Mouse (Mus musculus): ENCODE data around the gene Cnnm3. TPM values are rescaled to one million over a fixed set of nuclear protein-coding genes. Genes with fewer than 3 reads are reported as not detected.
"Not testable (repeated sequence)": the region's sequence is repeated elsewhere in the genome, so short reads cannot be mapped to it uniquely, and the experiment has no call there.

Cnnm3 gene
- total RNA-seq, 2 experiments from 2014 or later = 14.4 to 14.7 TPM

DNA sequence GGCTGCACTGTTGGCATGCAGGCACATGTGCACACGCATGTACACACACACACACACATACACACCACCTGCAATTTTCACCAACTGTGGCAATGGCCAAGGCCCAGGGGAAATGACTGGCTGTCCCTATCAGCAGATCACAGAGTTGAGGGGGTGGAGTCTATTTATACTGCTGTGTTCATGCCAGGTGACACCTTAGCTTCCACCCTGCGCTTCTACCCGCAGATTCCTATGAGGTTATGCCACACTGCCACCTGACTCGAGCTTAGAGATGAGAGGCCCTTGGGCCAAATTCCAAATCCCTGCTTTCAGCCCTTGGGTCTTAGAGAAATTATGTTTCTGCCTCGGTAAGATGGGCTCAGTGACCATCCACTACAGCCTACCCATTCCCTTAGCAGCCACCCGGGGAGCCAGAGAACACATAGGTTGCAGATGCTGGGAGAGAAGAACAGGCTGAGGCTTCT is 23.0 kb downstream of the Cnnm3 start:
- ATAC-seq (replicated peaks; ENCODE audit: poor library complexity, severe bottlenecking) = peak; percentile 39

DNA sequence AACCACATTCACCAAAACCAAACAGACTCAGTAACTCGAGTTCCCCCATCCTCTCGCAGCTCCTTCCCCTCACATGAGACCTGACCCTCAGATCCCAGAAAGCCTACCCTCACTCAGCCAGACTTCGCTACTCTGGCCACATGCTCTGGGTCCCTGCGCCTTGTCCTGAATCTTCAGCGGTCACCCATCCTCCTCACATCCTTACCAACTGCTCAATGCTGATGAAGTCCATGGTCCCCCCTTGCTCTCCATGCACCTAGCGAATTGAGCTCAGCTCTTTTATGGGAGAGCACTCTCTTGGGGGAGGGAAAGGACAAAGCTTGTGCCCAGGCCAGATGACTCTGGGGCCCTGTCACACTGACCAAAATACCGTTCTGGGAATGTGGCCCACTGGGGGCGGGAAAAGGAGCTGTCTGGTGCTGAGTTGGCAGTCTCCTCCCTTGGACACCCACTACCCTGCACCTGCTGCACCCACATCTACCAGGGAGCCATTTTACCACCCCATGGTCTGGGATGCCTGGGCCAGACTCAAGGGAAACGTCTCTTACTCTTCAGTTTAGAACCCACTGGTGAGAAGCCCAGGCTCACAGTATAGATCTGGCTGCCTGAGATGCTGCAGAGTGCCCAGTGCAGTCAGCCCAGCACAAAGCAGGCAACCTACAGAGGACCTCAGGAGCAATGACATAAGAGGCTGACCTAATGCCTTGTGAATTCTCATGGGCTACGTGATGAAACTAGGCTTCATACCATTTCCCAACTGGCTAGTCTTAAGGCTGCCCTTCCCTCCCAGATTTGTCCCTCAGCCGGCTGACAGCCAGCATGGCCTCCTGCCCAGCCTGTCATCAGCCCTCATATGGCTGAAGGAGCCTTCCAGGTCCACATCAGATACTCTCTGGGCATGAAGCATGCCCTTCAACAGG is 24.1 kb downstream of the Cnnm3 start:
- ATAC-seq (replicated peaks; ENCODE audit: poor library complexity, severe bottlenecking) = no peak

DNA sequence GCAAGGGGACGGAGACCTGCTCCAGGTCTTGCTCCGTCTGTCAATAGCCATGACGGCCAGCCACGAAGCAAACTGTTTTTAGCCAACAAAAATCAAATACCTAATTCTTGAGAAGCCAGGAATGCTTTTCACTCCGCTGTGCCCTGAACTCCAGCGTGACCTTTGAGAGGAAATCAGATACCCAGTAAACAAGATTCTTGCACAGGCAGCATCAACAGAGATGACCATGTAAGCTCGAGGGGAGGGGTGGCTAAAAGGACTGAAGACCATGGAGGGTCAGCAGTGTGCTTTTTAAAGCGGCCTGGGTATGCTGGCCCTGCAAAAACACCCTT is 24.7 kb downstream of the Cnnm3 start:
- no peak for ATAC-seq (replicated peaks; ENCODE audit: poor library complexity, severe bottlenecking)

DNA sequence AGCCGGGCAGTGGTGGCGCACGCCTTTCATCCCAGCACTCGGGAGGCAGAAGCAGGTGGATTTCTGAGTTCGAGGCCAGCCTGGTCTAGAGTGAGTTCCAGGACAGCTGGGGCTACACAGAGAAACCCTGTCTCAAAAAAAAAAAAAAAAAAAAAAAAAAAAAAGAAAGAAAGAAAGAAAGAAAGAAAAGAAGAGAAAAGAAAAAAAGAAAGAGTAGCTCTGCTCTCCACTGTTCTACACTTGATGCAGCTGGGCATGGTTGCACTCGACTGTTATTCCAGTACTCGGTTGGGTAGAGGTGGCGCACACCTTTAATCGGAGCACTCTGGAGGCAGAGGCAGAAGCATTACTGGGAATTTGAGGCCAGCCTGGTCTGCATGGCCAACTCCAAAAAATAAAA is 25.1 kb downstream of the Cnnm3 start, which contains the start of gene Ankrd23:
Ankrd23 (minus strand) TSS at position 101 of the 400 bp plus-strand sequence.
- ATAC-seq (replicated peaks; ENCODE audit: poor library complexity, severe bottlenecking) = not testable (repeated sequence)

DNA sequence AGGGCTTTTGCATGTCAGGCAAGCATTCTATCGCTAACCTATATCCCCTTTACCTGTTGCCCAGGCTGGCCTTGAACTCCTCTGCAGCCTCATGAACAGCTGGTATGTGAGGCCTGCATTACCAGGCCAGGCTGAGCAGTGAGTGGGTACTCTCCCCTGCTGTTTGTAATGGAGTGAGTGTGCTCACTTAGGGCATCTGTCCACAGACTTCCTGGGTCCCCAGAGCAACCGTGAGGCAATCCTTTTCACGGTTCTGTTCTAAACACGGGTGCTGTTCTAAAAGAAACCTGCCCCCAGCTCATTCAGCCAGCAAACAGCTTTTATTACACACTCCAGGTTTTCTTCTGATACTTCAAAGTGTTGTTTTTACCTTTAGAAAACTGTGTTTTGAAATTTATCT is 27.1 kb downstream of the Cnnm3 start:
- no peak for ATAC-seq (replicated peaks; ENCODE audit: poor library complexity, severe bottlenecking)

DNA sequence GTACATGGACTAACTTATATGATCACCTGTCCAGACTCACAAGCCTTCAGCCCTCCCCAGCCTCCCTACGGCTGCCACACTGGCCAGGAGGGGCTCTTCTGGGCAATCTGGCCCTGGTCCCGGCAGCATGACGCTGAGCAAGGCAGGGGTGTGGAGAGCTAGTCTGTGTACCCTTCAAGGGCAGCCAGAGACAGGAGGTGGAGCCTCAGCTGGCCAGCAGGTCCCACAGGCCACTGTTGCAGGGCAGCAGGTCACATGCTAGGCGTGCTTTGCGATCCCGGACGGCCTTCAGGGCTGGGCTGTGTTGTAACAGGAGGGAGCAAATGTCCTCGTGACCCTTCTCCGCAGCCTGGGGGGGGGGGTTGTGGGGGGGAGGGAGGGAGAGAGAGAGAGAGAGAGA is 27.5 kb downstream of the Cnnm3 start, which contains the start of gene Gm42417:
Gm42417 (minus strand) TSS at position 244 of the 400 bp plus-strand sequence.
- no peak for ATAC-seq (replicated peaks; ENCODE audit: poor library complexity, severe bottlenecking)

DNA sequence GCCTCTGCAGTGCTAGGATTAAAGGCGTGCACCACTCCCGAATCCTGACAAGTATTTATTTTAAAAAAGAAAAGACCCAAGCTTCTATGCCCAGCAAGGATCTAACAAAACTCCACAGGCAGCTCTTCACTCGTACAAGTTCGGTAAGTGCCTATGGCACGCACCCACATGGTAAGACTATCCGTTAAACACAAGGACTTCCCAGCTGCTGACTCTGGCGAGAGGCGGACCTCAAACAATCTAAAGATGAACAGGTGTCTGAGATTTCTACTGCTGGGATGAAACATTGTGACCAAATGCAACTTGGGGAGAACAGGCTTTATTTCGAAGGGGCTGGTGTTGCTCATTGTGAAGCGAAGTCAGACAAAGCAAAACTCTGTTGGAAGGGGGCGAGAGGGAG is 28.5 kb downstream of the Cnnm3 start:
- ATAC-seq (replicated peaks; ENCODE audit: poor library complexity, severe bottlenecking) = no peak

DNA sequence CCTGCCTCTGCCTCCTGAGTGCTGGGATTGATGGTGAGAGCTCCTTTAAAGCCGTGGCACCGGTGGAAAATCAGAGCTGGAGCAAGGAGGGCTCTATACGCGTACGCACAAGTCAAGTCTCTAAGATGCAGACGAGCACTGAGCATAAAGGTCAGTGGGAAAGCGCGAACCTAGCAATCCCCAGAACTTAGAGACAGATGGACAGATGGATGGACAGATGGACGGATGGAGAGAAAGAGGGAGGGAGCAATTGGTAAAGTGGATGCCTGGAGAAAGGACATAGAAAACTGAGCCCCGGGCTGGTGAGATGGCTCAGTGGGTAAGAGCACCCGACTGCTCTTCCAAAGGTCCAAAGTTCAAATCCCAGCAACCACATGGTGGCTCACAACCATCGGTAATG is 29.1 kb downstream of the Cnnm3 start:
- ATAC-seq (replicated peaks; ENCODE audit: poor library complexity, severe bottlenecking) = no peak

DNA sequence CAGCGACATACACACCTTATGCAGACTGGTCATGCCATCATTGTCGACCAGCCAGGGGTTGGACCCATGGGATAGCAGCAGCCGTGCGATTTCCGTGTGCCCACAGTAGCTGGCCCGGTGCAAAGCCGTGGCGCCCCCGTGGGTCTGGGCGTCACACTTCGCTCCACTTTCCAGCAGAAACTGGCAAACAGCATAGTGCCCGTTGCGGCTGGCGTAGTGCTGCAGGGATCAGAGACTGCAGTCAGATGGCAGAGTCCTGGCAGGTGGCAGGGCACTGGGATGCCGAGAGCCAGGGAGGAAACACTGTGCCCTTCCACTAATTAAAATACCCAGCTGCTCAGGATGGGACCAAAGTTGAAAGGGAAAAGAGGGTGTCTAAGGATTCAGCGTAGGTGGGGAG is 30.2 kb downstream of the Cnnm3 start:
- no peak for ATAC-seq (replicated peaks; ENCODE audit: poor library complexity, severe bottlenecking)

DNA sequence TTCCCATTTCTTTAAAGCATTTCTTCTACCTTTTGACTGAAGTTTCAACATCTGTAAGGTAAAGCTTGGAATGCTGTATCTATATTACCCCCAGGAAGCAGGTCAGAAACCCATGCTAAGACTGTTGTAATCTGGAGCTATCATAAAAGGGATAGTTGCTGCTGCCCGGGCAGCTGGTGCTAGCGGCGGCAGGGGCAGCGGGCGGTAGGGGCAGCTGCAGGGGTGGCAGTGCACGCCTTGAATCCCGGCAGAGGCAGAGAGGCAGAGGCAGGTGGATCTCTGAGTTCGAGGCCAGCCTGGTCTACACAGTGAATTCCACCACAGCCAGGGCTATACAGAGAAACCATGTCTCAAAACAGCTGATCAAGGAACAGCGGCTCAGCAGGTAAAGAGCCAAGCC is 31.3 kb downstream of the Cnnm3 start:
- no peak for ATAC-seq (replicated peaks; ENCODE audit: poor library complexity, severe bottlenecking)

DNA sequence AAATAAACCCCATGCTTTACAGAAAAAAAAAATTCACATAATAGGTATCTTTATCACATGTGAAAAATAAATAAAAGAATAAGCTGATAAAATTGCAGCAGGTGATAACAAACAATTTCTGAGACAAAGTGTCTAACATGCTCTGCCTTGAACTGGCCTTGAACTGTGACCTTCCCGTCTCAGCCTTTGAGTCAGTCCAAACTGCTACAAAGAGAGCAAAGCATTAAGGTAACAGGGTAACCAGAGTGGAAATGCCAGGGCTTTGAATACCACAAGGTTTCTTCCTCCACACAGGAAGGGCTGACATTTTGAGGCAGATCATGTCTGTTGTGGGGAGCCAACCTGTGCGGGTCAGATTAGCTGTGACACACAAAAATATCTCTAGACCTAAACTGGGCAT is 33.7 kb downstream of the Cnnm3 start:
- no peak for ATAC-seq (replicated peaks; ENCODE audit: poor library complexity, severe bottlenecking)

DNA sequence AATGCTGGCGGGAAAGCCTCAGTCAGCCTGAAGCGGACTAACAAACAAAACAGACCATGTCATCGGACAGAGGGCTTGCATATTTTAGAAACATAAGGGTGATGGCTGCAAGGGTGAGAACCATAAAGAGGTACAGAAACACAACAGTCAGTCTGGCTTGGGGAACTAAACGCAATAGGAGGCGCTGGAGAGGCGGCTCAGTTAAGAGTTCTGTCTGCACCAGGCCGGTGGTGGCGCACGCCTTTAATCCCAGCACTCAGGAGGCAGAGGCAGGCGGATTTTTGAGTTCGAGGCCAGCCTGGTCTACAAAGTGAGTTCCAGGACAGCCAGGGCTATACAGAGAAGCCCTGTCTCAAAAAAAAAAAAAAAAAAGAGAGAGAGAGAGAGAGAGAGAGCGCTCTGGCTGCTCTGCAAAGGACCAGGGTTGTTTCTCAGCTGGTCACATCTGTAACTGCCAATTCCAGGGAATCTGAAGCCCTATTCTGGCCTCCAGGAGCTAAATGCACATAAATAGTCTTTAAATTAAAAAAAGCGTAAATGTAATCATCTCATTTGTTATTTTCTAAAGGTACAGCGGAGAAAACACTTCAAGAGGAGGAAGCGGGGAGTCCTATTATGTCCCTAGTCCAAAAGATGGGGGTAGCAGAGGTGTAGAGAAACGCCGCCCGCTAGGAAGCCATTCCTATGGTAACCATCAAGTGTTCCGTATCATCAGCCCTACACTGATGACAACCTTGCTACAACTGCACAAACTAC is 34.4 kb downstream of the Cnnm3 start:
- ATAC-seq (replicated peaks; ENCODE audit: poor library complexity, severe bottlenecking) = no peak

DNA sequence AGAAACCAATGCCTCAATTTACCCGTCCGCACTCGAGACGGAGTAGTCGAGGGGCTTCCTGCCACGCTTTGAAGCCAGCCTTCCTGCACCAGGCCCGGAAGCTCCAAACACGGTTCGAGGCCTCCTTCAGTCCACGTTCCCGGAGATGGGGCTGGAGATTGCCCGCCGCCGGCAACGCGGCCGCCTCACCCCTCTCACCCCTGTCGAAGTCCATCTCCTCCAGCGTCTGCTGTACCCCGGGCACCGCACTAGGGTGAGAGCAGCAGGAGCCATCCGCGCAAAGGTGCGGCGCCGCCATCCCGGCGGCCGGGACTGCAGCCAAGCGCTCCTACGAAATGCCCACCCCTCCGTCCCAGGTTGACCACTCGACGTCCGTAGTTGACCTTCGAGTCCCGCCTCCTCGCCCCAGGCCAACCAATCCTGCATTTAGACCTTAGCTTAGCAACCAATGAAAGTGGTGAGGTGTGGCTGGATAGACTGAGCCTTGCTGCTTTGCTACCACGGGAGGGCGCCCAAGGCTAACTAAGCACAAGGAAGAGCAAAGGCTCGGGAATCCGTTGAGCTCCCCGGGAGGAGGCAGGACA is 35.3 kb downstream of the Cnnm3 start, which contains the start of gene Ankrd39:
Ankrd39 (minus strand) TSS at position 558 of the 584 bp plus-strand sequence.
- ATAC-seq (replicated peaks; ENCODE audit: poor library complexity, severe bottlenecking) = peak; percentile 98

DNA sequence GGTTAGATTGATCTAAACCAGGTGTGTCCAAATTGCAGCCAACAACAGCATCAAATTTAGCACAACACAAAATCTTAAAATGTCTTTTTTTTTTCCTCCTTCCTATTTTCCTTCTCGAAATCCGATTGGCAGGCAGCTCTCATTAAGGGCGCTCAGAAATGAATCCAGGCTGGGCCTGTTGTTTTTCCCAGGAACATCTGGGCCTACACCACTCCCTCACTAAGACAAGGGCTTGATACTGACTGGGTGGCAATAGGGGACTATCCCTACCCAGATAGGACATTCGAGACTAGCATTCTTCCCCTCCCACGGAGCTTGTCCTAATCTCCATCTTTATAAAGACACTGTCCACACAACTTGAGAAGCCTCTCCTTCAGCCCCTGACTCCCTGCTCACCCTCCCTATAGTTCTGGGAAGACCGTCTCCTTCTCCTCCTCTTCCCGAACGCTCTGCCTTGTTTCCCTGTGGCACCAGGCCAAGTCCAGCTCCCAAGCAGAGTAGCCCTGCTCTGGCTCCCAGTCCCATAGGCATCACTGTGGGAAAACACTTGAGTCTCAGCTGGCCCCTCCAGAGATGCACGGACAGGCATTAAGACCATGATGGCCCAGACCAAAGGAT is 36.4 kb downstream of the Cnnm3 start:
- no peak for ATAC-seq (replicated peaks; ENCODE audit: poor library complexity, severe bottlenecking)

DNA sequence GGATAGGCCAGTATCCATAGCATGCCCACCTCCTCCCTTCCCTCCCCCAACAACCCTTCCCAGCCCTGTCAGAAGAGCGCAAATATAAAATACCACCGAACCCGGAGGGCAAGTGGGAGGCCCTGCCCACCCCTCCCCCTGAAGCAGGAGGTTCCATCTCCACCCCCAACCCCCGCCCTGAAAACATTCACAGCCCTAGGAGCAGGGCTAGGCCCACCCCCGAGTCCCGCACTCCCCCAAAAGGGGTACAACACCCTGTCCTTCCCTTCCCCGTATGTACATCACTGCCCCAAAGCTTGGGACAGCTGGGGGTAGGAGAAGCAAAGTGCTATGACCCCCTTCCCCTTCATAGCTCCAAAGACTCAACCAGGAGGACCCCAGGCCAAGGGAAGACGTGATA is 37.1 kb downstream of the Cnnm3 start:
- ATAC-seq (replicated peaks; ENCODE audit: poor library complexity, severe bottlenecking) = no peak

DNA sequence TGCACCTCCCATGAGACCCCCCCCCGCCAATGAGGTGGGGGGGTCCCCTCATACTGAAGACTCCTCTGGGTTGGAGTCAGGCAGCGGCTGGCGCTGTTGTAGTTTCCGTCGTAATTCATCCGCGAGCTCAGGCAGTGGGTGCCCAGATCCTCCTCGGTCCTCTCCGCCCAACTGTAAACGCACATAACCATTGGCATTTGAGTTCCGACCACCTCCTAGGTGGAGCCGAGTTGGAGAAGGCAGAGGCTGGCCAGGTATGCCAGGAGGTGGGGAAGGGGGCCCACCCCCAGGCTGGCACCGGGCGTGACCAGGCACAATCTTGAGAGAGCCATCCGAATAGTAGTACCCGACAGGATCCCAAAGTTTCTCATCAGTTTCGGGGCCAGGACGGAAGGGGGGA is 37.8 kb downstream of the Cnnm3 start:
- no peak for ATAC-seq (replicated peaks; ENCODE audit: poor library complexity, severe bottlenecking)

DNA sequence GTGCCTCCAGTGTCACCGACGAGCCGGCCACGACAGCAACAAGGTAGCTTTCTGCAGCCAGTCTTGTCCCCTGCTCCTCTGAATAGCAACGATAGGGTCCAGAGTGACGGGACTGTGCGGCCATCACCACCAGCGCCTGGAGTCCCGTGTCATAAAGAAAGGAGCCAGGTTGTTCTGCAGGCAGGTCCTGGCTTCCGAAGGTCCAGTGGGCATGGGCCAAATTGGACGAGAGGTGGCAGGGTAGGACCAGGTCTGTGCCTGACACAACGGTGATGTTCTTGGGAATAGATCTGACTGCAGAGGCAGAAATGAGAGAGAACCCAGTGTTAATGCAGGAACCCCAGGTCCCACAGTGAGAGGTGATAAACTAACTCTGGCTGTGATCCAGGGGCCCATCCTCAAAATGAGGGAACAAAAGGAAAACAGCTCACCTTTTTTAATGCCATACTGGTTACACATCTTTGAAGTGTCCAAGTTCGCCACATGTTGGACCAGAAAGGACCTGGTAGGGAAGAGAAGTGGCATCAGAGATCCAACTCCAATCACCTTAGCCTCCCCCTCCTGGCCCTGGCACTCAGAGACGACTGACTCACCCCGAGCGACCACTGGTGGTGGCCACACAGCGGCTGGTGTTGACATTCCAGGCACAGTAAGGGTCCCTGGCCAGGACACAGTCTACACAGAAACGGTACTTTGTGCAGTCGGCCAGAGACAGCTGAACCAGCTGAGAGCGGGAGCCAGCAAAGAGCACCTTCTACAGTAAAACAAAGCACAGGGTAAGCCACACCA is 38.6 kb downstream of the Cnnm3 start:
- no peak for ATAC-seq (replicated peaks; ENCODE audit: poor library complexity, severe bottlenecking)

DNA sequence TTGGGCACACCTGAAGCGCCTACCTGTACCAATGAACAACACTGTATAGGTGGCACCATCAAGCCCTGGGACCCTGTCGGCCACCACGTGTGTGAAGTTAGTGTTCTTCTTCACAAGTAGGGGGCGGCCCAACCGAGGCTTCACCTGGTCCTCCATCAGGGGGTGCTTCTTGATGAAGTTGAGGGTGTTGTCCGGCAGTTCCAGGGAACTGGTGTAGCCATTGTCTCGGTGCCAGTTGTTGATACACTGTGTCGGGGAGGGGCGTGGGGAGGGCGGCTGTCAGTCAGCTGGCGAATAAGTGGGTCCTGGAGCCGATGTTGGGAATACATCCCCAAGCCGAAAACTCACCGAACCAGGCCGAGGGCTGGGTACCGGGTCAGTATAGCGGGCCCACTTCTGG is 40.2 kb downstream of the Cnnm3 start:
- ATAC-seq (replicated peaks; ENCODE audit: poor library complexity, severe bottlenecking) = no peak

DNA sequence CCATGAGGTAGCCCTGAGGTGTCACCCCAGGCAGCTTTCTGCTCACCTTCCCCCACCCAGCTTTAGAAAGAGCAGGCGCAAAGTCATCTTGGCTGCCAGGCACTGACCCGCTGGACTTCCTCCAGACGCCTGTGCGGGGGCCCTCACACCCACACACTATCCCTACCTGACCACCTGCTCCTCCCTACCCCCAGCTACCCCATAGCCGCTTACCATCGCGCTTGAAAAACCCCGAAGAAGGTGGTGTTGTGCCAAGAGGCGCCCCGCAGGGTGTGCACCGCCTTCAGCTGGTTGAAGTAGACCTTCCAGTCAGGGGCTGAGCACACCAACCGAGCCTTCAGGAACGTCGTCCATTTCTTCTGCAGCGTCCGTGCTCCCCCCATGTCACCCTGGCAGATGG is 40.8 kb downstream of the Cnnm3 start:
- ATAC-seq (replicated peaks; ENCODE audit: poor library complexity, severe bottlenecking) = no peak

Measured in granulocyte monocyte progenitor cell, adult 5-6 weeks (primary cell).